Mouse (Mus musculus) heart, embryonic 12.5 days (tissue): ENCODE measurements at regions not wholly inside any gene's neighbourhood (a gene's known extent, or its start where the extent isn't known, plus 50 kb on each side); places are given as distances from the start of the nearest gene placed in this dataset.

Experiments
- ATAC-seq: fragments of 200-750 bp; cut with Nextera tagmentation; 2 replicates; pipeline ENCODE4 v1.8.0; 2017; ENCODE audit warnings: moderate TSS enrichment, moderate library complexity; ENCODE audit not compliant: insufficient number of reproducible peaks, low FRiP score
- H3K27ac ChIP-seq: fragments of 300-500 bp; sonication (generic); 2 replicates; pipeline ENCODE4 v1.5.1; 2016; ENCODE audit warnings: mild to moderate bottlenecking, moderate library complexity; ENCODE audit not compliant: poor library complexity, severe bottlenecking
- H3K27me3 ChIP-seq: fragments of 300-500 bp; sonication (generic); replicated peaks from 2 replicates; pipeline ENCODE4 v1.6.1; 2016; ENCODE audit warnings: mild to moderate bottlenecking, moderate library complexity
- H3K36me3 ChIP-seq: fragments of 300-500 bp; sonication (generic); 2 replicates; pipeline ENCODE4 v1.6.1; 2016; ENCODE audit warnings: mild to moderate bottlenecking, moderate library complexity
- H3K4me1 ChIP-seq: fragments of 300-500 bp; sonication (generic); replicated peaks from 2 replicates; pipeline ENCODE4 v1.6.1; 2016; ENCODE audit warnings: mild to moderate bottlenecking
- H3K4me2 ChIP-seq: fragments of 300-500 bp; sonication (generic); 2 replicates; pipeline ENCODE4 v1.6.1; 2016; ENCODE audit warnings: mild to moderate bottlenecking, moderate library complexity
- H3K4me3 ChIP-seq: fragments of 300-500 bp; sonication (generic); 2 replicates; pipeline ENCODE4 v1.5.1; 2016; ENCODE audit warnings: mild to moderate bottlenecking
- H3K9ac ChIP-seq: fragments of 300-500 bp; sonication (generic); 2 replicates; pipeline ENCODE4 v1.6.1; 2016; ENCODE audit warnings: mild to moderate bottlenecking, moderate library complexity
- H3K9me3 ChIP-seq: fragments of 300-500 bp; sonication (generic); replicated peaks from 2 replicates; pipeline ENCODE4 v1.6.1; 2016; ENCODE audit warnings: mild to moderate bottlenecking, moderate library complexity
- WGBS: fragments of 180-500 bp; shearing (Covaris S2); methylation state at CpG from one replicate; pipeline ENCODE4 v1.1.7; 2016; 5-methylcytosine and 5-hydroxymethylcytosine counted together

GRCm38 (mm10) chr6:11534930-11535880 lies 372.1 kb downstream of the Ndufa4 start:
- H3K36me3 ChIP-seq, result no peaks in the 10 kb centered on the region
- no peak overlapping the region for H3K9ac ChIP-seq
- WGBS, result 70% methylated on average over 8 of the region's 8 CpGs
- H3K27ac ChIP-seq, result no peak overlapping the region
- H3K9me3 ChIP-seq, result no peaks in the 10 kb centered on the region
- H3K4me2 ChIP-seq, result no peak overlapping the region
- H3K4me1 ChIP-seq, result no peaks in the 10 kb centered on the region
- ATAC-seq, result no peak
- no peak overlapping the region for H3K4me3 ChIP-seq
- H3K27me3 ChIP-seq, result no peaks in the 10 kb centered on the region

GRCm38 (mm10) chr6:11503136-11503535 lies 404.2 kb downstream of the Ndufa4 start:
- Histone ChIP-seq H3K27ac (no peak overlapping the region), H3K36me3 (no peaks in the 10 kb centered on the region), H3K9me3 (peaks cover 6% of the 10 kb centered on the region; the same call in 1 of the 2 replicates), H3K9ac (no peak overlapping the region), H3K27me3 (no peaks in the 10 kb centered on the region), H3K4me2 (no peak overlapping the region), H3K4me3 (no peak overlapping the region), H3K4me1 (no peaks in the 10 kb centered on the region)
- 71% methylated on average over 2 of the region's 2 CpGs for WGBS
- ATAC-seq, result no peak

- no peak overlapping the region for H3K4me3 ChIP-seq
- no peaks in the 10 kb centered on the region for H3K36me3 ChIP-seq
- WGBS, result 75% methylated on average over 2 of the region's 2 CpGs
- 0 out of 2 replicates have a peak, but pooled peaks cover 2% of the 10 kb centered on the region for H3K9me3 ChIP-seq
- no peaks in the 10 kb centered on the region for H3K4me1 ChIP-seq
- no peak overlapping the region for H3K27ac ChIP-seq
- H3K9ac ChIP-seq, result no peak overlapping the region
- ATAC-seq, result no peak
- no peaks in the 10 kb centered on the region for H3K27me3 ChIP-seq
- no peak overlapping the region for H3K4me2 ChIP-seq
These were observed 412.9 kb downstream of the Ndufa4 start for GRCm38 (mm10) chr6:11494427-11494826.

- no peak overlapping the region for H3K4me2 ChIP-seq
- H3K4me1 ChIP-seq, result no peaks in the 10 kb centered on the region
- no peak overlapping the region for H3K4me3 ChIP-seq
- no peaks in the 10 kb centered on the region for H3K27me3 ChIP-seq
- H3K9ac ChIP-seq, result no peak overlapping the region
- H3K36me3 ChIP-seq, result no peaks in the 10 kb centered on the region
- no peak overlapping the region for H3K27ac ChIP-seq
- H3K9me3 ChIP-seq, result no peaks in the 10 kb centered on the region
- 65% methylated on average over 2 of the region's 2 CpGs for whole genome bisulfite sequencing
- no peak for ATAC-seq
These were observed 430.3 kb downstream of the Ndufa4 start for GRCm38 (mm10) chr6:11476950-11477349.
